Mouse (Mus musculus) midbrain, embryonic 14.5 days (tissue): Measurements from ENCODE around the gene C1ql4. TPM values are rescaled to one million over a fixed set of nuclear protein-coding genes. Genes with fewer than 3 reads are reported as not detected.

Source experiments
- ATAC-seq: fragments of 200-750 bp; cut with Nextera tagmentation; 2 replicates; pipeline ENCODE4 v1.8.0; 2017; ENCODE audit warnings: moderate number of reproducible peaks, moderate library complexity; ENCODE audit not compliant: low FRiP score, low TSS enrichment
- DNase-seq: peaks from one replicate; pipeline ENCODE4 v3.0.0-alpha.2; 2015
- H3K27ac ChIP-seq: fragments of 300-500 bp; sonication (generic); replicated peaks from 2 replicates; pipeline ENCODE4 v1.5.1; 2014; ENCODE audit warnings: mild to moderate bottlenecking, low read depth, low read length, moderate library complexity
- H3K27me3 ChIP-seq: fragments of 300-500 bp; sonication (generic); 2 replicates; pipeline ENCODE4 v1.6.1; 2014; ENCODE audit warnings: low read length, control low read depth, mixed read lengths; ENCODE audit not compliant: control insufficient read depth, insufficient read depth
- H3K36me3 ChIP-seq: fragments of 300-500 bp; sonication (generic); 2 replicates; pipeline ENCODE4 v1.6.1; 2014; ENCODE audit warnings: low read length, control low read depth; ENCODE audit not compliant: control insufficient read depth, insufficient read depth
- H3K4me1 ChIP-seq: fragments of 300-500 bp; sonication (generic); 2 replicates; pipeline ENCODE4 v1.6.1; 2014; ENCODE audit warnings: mild to moderate bottlenecking, antibody characterized with exemption, low read length, control low read depth; ENCODE audit not compliant: control insufficient read depth, insufficient read depth
- H3K4me2 ChIP-seq: fragments of 300-500 bp; sonication (generic); 2 replicates; pipeline ENCODE4 v1.6.1; 2014; ENCODE audit warnings: mild to moderate bottlenecking, low read length, moderate library complexity
- H3K4me3 ChIP-seq: fragments of 300-500 bp; sonication (generic); replicated peaks from 2 replicates; pipeline ENCODE4 v1.5.1; 2014; ENCODE audit warnings: low read depth, low read length
- H3K9ac ChIP-seq: fragments of 300-500 bp; sonication (generic); replicated peaks from 2 replicates; pipeline ENCODE4 v1.6.1; 2014; ENCODE audit warnings: mild to moderate bottlenecking, low read length, moderate library complexity
- H3K9me3 ChIP-seq: fragments of 300-500 bp; sonication (generic); 2 replicates; pipeline ENCODE4 v1.6.1; 2016; ENCODE audit warnings: low read length, control low read depth, mixed read lengths; ENCODE audit not compliant: control insufficient read depth
- WGBS: fragments of 180-500 bp; shearing (Covaris S2); extraction: QIAGEN DNeasy Blood & Tissue Kit; methylation state at CpG from one replicate; pipeline ENCODE4 v1.1.7; 2014; 5-methylcytosine and 5-hydroxymethylcytosine counted together
- polyA plus RNA-seq: library from polyadenylated mRNA; unstranded; fragments of >200 nt; fragmentation: Nextera tagmentation; extraction: Ambion mirVana; gene quantifications from 2 replicates; pipeline ENCODE4 v1.2.1, GENCODE M21; 2014

The C1ql4 gene
- polyA plus RNA-seq = 13.2 and 13.7 TPM in 2 replicates

DNA sequence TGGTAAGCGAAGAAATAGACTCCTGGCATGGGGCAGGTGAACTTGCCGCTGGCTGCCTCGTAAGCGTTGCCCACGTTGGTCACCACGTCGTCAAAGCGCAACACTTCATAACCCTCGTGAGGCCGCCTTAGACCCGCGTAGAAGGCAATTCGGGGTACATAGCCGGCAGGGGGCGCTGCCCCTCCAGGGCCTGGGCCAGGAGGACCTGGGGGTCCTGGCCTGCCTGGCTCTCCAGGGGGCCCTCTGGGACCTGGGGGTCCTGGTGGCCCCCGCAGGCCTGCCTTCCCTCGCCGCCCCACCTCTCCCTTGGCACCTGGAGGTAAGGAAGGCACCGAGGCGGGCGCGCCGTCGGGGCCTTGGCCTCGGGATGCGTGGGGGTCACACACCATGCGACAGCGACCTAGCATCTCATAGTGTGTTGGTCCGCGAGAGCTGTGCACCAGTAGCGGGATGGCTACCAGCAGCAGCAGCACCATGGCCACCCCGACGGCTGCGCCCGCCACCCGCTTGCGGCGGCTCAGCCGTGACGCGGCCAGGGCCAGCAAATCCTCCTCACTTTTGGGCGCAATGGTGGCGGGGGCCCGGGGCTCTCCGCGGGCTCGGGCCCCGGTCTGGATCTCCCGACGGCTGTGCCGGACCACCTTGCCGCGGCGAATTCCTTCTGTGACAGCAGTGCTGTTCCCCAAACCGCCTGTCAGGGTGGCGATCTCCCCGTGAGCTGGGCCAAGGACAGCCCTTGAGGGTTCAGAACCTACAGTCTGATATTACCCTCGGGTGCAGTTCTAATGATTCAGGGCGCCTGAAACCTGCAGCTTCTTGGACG, at the start of gene C1ql4:
Gene C1ql4, minus strand, starts transcription at position 565 of the 823 bp plus-strand sequence.
- DNase-seq (no peak), ATAC-seq (no peak)
- 6% methylated on average over 60 of the region's 60 CpGs for WGBS
- Histone ChIP-seq H3K4me1 (peaks cover 18% of the 10 kb centered on the region), H3K27ac (peak within 1 kb of the TSS; percentile 60), H3K9me3 (no peaks in the 10 kb centered on the region), H3K27me3 (peaks cover 52% of the 10 kb centered on the region), H3K36me3 (no peaks in the 10 kb centered on the region), H3K9ac (peak within 1 kb of the TSS; percentile 34), H3K4me2 (peak within 1 kb of the TSS; percentile 46), H3K4me3 (peak within 1 kb of the TSS; percentile 31)

DNA sequence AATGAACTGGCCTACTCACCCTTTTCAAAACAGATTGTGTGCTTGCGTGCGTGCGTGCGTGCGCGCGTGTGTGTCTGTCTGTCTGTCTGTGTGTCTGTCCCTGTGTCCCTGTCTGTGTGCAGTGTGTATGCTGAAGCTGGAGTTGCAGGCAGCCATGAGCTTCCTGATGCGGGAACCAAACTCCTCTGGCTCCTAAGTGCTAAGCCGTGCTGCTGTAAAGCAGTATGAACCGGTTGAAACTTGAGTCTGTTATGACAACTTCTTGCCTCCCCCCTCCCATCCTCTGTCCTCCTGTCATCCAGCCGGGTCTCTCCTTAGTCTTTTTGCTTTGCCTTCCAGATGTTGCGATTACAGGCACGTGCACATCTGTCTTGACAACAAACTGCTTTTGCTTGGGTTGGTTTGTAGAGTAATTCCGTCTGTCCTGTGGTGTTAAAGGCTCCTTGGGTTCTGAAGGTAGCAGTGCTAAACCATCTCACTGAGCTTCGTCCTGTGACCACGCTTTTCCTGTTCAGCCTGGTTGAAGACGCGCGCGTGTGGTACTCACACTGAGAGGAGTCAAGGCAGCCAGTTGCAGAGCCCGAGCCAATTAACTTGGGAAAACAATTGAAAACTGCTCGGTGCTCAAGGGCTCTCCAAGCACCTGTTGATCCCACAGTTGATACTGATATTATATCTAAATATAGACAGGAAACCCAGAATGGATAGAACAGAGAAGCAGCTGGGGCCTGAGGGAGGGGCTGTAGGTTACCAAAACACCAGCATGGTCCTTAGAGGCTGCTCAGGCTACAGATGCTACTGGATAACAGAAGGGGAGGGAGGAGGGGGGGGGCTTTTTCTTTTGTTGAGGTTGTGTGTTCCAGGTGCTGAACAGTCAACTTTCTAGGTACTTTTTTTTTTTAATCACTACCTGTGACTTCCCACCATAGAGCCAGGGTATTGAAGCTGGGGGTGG, 42.6 kb upstream of the C1ql4 start:
- peak overlapping the region; percentile 25 for H3K4me2 ChIP-seq
- no peaks in the 10 kb centered on the region for H3K27me3 ChIP-seq
- peaks cover 18% of the 10 kb centered on the region for H3K4me1 ChIP-seq
- H3K9me3 ChIP-seq = no peaks in the 10 kb centered on the region
- H3K36me3 ChIP-seq = no peaks in the 10 kb centered on the region
- H3K27ac ChIP-seq = no peak overlapping the region
- H3K4me3 ChIP-seq = no peak overlapping the region
- DNase-seq (no peak), ATAC-seq (no peak)
- H3K9ac ChIP-seq = no peak overlapping the region
- WGBS = 74% methylated on average over 22 of the region's 22 CpGs

DNA sequence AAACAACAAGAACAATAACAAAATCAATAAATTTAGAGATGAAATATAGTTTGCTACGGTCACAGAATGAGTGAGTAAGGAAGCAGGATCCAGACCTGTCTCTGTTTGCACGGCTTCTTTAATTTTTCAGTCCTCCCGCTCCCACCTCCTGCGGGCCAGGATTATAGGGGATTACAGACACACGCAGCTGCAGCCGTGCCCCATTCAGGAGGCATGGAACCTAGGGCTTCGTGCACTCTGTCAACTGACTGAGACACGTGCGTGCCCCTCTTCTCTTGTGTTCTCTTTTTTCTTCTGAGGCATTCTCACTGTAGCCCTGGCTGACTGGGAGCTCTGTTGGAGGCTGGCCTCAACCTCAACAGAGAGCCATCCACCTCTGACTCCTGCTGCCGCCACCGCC, 41.8 kb upstream of the C1ql4 start:
- peak; percentile 64 for DNase-seq

DNA sequence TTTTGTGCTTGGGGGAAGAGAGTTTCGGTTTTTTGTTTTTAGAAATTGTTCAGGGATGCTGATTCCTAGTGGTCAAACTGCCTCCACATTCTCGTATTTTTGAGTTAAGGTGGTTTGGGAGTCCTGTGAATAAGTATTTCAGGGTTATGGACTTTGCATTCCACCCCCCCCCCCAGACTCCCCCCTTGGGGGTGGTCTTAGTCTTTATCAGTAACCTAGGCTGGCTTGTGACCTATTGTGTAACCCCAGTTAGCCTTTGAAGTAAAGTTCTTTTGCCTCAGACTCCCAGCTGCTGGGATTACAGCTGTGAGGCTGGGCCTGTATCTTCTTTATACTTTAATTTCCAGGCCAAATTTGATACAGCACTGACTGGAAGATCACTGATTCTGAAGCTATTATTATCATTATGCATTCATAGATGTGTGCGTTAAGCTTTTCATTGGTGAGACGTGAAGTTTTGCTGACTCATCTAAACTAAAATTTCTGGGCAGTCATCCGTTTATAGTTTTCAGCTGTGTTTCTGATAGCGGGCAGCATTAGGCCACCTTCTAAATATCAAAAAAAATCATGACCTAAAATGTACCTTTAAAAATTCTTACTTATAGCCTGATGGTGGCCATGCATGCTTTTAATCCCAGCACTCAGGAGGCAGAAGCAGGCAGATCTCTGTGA, 40.4 kb upstream of the C1ql4 start:
- 61% methylated on average over 6 of the region's 6 CpGs for WGBS
- H3K27ac ChIP-seq = no peak overlapping the region

More for the DNA sequence above, 41.8 kb upstream of the C1ql4 start:
- Histone ChIP-seq H3K9me3 (no peaks in the 10 kb centered on the region), H3K27ac (no peak overlapping the region), H3K36me3 (no peaks in the 10 kb centered on the region), H3K9ac (no peak overlapping the region), H3K4me3 (0 out of 2 replicates have a peak overlapping the region, but pooled peaks have one; percentile 10), H3K4me1 (peaks cover 18% of the 10 kb centered on the region), H3K4me2 (peak overlapping the region; percentile 25), H3K27me3 (no peaks in the 10 kb centered on the region)
- ATAC-seq = no peak
- 26% methylated on average over 11 of the region's 11 CpGs for WGBS

DNA sequence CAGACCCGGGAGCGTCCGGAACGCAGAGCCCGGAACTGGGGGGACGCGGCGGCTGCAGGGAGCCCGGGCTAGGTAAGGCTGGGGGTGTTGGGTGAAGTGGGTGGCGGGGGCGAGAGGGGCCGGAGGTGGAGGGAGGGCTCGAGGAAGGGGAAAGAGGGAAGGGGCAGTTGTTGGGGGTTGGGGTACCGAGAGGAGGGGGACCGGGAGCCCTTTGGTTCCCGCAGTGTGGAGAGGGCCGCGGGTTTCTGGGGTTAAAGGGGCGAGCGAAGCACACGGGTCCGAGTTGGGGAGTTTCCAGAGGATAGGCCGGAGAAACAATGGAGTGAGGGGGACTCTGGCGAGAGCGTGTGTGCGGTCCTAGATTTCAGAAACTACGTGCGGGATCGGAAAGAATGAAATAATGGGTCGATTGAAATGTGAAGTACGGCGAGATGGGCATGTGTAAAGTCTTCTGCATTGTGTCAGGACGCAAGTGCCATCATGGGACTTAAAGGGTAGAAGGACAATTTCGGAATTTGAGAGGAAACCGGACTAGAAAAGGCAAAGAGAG, 39.3 kb upstream of the C1ql4 start:
- Histone ChIP-seq H3K27ac (peak overlapping the region; percentile 95), H3K9me3 (no peaks in the 10 kb centered on the region), H3K4me3 (peak overlapping the region; percentile 67), H3K4me2 (peak overlapping the region; percentile 66), H3K9ac (peak overlapping the region; percentile 86), H3K4me1 (peaks cover 18% of the 10 kb centered on the region), H3K36me3 (no peaks in the 10 kb centered on the region), H3K27me3 (no peaks in the 10 kb centered on the region)
- DNase-seq (peak; percentile 64), ATAC-seq (peak; percentile 66; the same call in 1 of the 2 replicates)
- WGBS = 1% methylated on average over 35 of the region's 35 CpGs

More for the DNA sequence above, 40.4 kb upstream of the C1ql4 start:
- Histone ChIP-seq H3K4me1 (peaks cover 18% of the 10 kb centered on the region), H3K4me3 (peak overlapping the region; percentile 67), H3K4me2 (peak overlapping the region; percentile 66), H3K9ac (peak overlapping the region; percentile 86; the same call in 1 of the 2 replicates), H3K9me3 (no peaks in the 10 kb centered on the region), H3K27me3 (no peaks in the 10 kb centered on the region), H3K36me3 (no peaks in the 10 kb centered on the region)
- ATAC-seq (no peak), DNase-seq (no peak)

DNA sequence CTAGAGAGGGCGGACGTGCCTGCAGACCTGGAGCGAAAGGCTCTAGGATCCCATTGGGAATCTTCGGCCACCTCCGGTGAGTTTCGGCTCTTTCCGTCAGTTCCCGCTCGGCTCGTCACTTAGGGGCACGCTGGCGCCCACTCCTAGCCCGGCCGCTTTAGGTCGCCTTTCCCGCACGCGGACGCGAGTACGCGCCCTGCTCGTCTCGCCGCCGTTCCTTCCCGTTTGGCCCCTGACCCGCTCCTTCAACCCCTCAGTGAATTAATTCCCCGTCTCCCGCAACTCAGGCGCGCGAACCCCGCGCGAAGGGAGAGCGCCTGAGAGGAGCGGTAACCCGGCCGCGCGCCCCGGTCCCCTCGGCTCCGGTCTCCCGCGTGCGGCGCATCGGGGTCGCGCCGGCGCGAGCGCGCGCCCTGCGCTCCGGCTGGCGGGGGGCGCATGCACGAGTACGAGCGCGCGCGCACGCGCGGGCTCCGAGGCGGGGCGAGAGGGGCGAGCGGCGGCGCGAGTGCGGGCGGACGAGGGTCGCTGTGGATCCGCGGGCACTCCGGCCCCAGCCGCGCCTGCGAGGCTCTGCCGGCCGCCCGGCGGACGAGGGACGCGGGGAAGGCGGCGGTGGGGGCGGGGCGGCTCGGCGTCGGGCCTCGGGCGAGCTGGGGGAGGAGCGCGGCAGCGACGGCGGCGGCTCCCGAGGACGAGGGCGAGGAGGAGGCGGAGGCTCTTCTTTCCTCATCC, 38.6 kb upstream of the C1ql4 start:
- peak overlapping the region; percentile 67 for H3K4me3 ChIP-seq
- peak overlapping the region; percentile 86 for H3K9ac ChIP-seq
- peak; percentile 95 for DNase-seq
- peak overlapping the region; percentile 66 for H3K4me2 ChIP-seq
- no peaks in the 10 kb centered on the region for H3K27me3 ChIP-seq
- H3K9me3 ChIP-seq = no peaks in the 10 kb centered on the region
- H3K4me1 ChIP-seq = peaks cover 13% of the 10 kb centered on the region
- no peaks in the 10 kb centered on the region for H3K36me3 ChIP-seq
- peak; percentile 87 for ATAC-seq
- H3K27ac ChIP-seq = peak overlapping the region; percentile 95
- WGBS = under 1% methylated on average over 107 of the region's 115 CpGs

DNA sequence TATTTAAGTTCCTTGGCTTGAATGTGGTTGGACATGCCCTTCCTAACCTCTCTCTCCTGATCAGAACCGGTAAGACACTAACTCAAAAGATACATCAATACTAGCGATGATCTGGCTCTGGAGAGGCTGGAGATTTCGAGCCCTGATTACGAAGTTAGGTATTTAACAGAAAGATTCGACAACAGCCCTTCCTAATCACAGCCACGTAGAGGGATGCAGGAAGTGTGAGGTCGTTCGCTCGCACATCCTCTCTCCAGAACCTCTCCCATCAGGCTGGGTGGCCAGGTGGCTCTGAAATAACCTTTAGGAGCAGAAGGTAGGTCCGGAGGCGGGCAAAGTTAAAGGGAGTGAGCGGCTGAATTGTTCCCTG, 38.1 kb upstream of the C1ql4 start, which contains the start of gene Spats2:
Gene Spats2, plus strand, starts transcription at position 206 of the 370 bp plus-strand sequence.
- Histone ChIP-seq H3K27me3 (no peaks in the 10 kb centered on the region), H3K27ac (peak within 1 kb of the TSS; percentile 95), H3K4me2 (peak within 1 kb of the TSS; percentile 66), H3K4me1 (peaks cover 13% of the 10 kb centered on the region), H3K9me3 (no peaks in the 10 kb centered on the region), H3K36me3 (no peaks in the 10 kb centered on the region), H3K9ac (peak within 1 kb of the TSS; percentile 86), H3K4me3 (peak within 1 kb of the TSS; percentile 67)
- WGBS = 1% methylated on average over 12 of the region's 12 CpGs
- DNase-seq = no peak
- ATAC-seq = no peak; the same call in 1 of the 2 replicates
